Mouse (Mus musculus): ENCODE results near the gene Olfr750.

- no peak for TF ChIP-seq CTCF (IDR thresholded peaks at IDR 0.05)
- TF ChIP-seq EP300 (IDR thresholded peaks at IDR 0.05), result no peak
These were observed 16.8 kb downstream of the Olfr750 start, which contains the start of gene Rnase12 for GRCm38 (mm10) chr14:51057401-51057831.

All from lung, postnatal 0 days (tissue).